Mouse (Mus musculus) bone marrow, adult 2 months (tissue): ENCODE data around the gene Slc6a19. TPM values are rescaled to one million over a fixed set of nuclear protein-coding genes. Genes with fewer than 3 reads are reported as not detected.

Experiments
- H3K27ac ChIP-seq: fragments of 200-500 bp; 2 replicates; pipeline ENCODE4 v1.5.1; 2012; ENCODE audit warnings: low read depth, mild to moderate bottlenecking, control low read depth, inconsistent platforms, low read length; ENCODE audit not compliant: control insufficient read depth, poor library complexity, insufficient read depth
- H3K4me1 ChIP-seq: fragments of 200-500 bp; 2 replicates; pipeline ENCODE4 v1.6.1; 2011; ENCODE audit warnings: low read length; ENCODE audit not compliant: control insufficient read depth, insufficient read depth
- H3K4me3 ChIP-seq: fragments of 200-500 bp; replicated peaks from 2 replicates; pipeline ENCODE3; 2011; ENCODE audit warnings: mild to moderate bottlenecking, low read depth, low read length, control low read depth; ENCODE audit not compliant: control insufficient read depth
- CTCF ChIP-seq: fragments of 200-500 bp; IDR thresholded peaks from 2 replicates; pipeline ENCODE4 v1.5.1; 2011; ENCODE audit warnings: low read length, control low read depth; ENCODE audit not compliant: control insufficient read depth, insufficient read depth
- POLR2A ChIP-seq: fragments of 200-500 bp; IDR thresholded peaks from 2 replicates; pipeline ENCODE4 v1.6.1; 2011; ENCODE audit warnings: low read depth, mild to moderate bottlenecking, control low read depth, low read length, borderline replicate concordance; ENCODE audit not compliant: control insufficient read depth
- WGBS: fragments of 180-500 bp; shearing (Covaris S2); methylation state at CpG from one replicate; pipeline ENCODE4 v1.1.7; 2018; 5-methylcytosine and 5-hydroxymethylcytosine counted together
- polyA plus RNA-seq: library from polyadenylated mRNA; stranded (reverse); fragments of >200 nt; gene quantifications from 2 replicates; pipeline ENCODE4 v1.2.4, GENCODE M21; 2011; ENCODE audit warnings: low replicate concordance; ENCODE audit not compliant: missing spikeins, insufficient read depth, insufficient read length

Gene Slc6a19
- polyA plus RNA-seq, 1 experiment, result not detected

DNA sequence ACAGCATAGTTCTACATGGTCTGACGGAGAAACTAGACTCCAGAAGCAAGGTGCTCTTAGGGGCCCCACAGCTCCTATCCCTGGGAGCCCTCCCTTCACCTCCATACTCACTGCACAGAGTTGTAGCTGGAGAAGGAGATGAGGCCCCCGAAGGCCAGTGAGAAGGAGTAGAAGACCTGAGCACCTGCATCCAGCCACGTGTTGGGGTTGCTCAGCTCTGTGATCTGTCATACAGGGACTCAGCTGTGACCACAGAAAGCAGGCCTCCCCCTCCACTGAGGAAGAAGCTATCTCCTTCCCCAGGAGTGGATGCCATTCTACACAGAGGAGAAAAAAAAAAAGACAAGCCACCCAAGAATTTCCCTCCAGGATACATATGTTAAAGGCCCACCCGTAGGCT lies 15.7 kb downstream of the Slc6a19 start:
- TF ChIP-seq CTCF (no peak), POLR2A (no peak)
- 58% methylated on average over 4 of the region's 4 CpGs for WGBS
- Histone ChIP-seq H3K27ac (no peak overlapping the region), H3K4me3 (no peak overlapping the region), H3K4me1 (peaks cover under 1% of the 10 kb centered on the region; the same call in 1 of the 2 replicates)

DNA sequence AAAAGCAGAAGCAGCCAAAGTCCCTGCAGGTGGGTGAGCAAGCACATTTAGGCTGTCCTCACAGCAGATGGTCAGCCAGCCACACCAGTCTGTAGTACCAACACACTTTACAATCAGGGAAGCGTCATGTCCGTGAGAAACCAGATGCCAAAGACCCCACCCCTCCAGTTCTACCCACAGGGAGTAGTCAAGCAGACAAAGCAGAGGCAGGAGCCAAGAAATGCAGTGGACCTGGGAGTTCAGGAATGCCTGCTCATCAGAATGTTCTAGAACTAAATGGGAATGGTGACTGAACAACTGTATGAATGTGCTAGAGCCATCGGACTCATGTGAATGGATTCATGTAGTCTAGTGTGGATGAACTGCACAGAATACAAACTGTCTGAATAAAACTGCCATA lies 17.1 kb downstream of the Slc6a19 start:
- WGBS, result 73% methylated on average over 3 of the region's 3 CpGs
- H3K4me3 ChIP-seq, result no peak overlapping the region
- peaks cover 4% of the 10 kb centered on the region; the same call in 1 of the 2 replicates for H3K4me1 ChIP-seq
- TF ChIP-seq POLR2A (no peak), CTCF (no peak)
- no peak overlapping the region for H3K27ac ChIP-seq

DNA sequence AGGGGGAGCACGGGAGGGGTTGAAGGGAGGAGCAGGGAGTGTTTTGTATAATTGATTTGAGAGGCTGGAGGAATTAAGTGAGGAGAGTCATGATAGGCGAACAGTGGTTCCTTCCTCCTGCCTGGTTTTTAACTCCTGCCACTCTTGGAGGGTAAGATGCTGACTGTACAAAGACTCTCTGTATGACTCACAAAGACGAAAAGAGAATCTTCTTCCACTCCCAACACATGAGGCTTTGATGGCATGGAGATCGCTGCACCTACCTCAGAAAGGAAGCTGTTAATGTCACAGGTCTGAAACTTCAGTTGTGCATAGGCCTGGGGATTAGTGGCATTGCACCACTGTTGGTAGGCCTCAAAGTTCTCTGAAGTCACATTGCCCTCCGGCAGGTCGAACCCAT lies 19.2 kb downstream of the Slc6a19 start:
- Histone ChIP-seq H3K4me3 (no peak overlapping the region), H3K4me1 (peaks cover 4% of the 10 kb centered on the region; the same call in 1 of the 2 replicates), H3K27ac (no peak overlapping the region)
- 75% methylated on average over 6 of the region's 6 CpGs for WGBS
- TF ChIP-seq CTCF (no peak), POLR2A (no peak)

DNA sequence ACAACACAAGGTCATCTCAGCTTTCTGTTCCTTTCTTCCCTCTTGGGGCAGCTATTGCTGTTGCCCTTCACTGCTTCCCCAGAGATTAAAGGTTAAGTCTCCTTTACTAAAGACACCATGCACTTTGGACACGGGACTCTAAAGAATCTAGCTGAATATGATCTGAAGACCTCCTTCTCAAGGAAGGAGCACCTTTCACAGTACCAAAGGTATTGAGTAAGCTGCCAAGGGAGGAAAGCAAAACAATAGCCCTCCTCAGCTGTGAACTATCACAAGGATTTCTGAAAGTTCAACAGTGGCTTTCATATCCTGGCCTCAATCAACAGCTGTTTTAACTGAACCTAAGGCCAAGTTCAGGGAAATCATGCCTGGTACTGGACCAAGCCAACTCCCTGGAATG lies 20.3 kb downstream of the Slc6a19 start:
- Histone ChIP-seq H3K4me3 (no peak overlapping the region), H3K4me1 (peaks cover 4% of the 10 kb centered on the region; the same call in 1 of the 2 replicates), H3K27ac (no peak overlapping the region)
- 68% methylated on average over 1 of the region's 1 CpGs for WGBS
- TF ChIP-seq POLR2A (no peak), CTCF (no peak)

DNA sequence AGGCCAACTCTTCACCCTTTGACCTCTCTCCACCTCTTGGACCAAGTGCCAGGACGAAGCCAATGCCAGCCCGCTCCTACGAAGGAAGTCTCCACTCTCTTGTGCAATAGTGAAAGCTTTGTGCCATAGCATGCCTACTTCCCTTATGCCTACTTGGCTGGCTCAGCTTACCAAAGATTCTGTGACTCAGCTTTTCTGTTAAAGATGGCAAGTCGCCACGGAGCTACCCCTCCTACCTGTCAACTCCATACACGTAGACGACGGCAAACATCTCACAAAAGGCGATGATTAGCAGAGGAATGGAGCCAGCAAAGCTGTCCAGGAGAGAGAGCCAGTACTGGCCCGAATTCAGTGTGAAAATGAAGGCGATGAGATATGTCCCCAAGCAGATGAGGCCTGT lies 21.0 kb downstream of the Slc6a19 start:
- TF ChIP-seq CTCF (no peak), POLR2A (no peak)
- Histone ChIP-seq H3K4me1 (peaks cover 4% of the 10 kb centered on the region; the same call in 1 of the 2 replicates), H3K4me3 (no peak overlapping the region), H3K27ac (no peak overlapping the region)
- 53% methylated on average over 11 of the region's 11 CpGs for WGBS

- TF ChIP-seq POLR2A (no peak), CTCF (no peak)
- WGBS, result 91% methylated on average over 2 of the region's 2 CpGs
- Histone ChIP-seq H3K27ac (no peak overlapping the region), H3K4me1 (peaks cover 4% of the 10 kb centered on the region; the same call in 1 of the 2 replicates), H3K4me3 (no peak overlapping the region)
Measured at GRCm38 (mm10) chr13:73682226-73682625, 22.4 kb downstream of the Slc6a19 start.

DNA sequence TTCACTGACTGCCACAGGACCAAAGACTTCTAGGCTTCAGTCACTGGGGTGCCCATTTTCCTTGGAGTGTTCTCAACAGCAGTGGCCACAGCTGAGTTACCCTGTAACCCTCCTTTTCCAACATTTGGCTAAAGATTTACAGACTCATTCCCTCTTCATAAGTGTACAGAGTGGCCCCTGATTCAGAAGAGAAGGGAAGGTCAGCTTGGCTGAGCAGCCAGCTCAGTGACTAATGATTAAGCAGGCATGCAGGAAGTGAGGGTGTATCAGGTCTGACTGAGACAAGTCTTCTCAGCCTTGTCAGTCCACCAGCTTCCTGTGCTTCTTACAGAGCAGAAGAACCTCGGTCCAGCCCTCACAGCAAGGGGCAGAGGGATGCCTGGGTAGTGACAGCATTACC lies 24.3 kb downstream of the Slc6a19 start:
- Histone ChIP-seq H3K27ac (no peak overlapping the region), H3K4me3 (no peak overlapping the region), H3K4me1 (peaks cover 4% of the 10 kb centered on the region; the same call in 1 of the 2 replicates)
- WGBS, result 0% methylated on average over 1 of the region's 1 CpGs
- TF ChIP-seq CTCF (no peak), POLR2A (no peak)

DNA sequence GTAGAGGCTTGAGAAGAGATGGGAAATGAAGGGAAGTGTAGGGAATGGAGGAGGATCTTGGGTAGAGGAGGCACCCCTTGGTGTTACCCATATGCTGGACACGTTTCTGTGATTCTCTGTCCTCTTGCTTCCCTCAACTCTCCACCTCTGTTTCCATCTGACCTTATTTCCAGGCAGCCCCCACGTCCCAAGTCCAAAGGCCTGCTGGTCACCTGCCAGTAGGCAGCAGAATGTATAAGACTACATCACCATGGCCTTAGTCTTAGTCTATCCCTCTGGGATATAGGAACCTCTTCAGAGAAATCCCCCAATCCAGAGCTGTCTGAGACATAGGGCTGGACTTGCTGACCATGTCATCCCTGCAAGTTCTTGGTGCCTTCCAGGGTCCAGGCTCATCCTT lies 25.4 kb downstream of the Slc6a19 start:
- TF ChIP-seq CTCF (no peak), POLR2A (no peak)
- Histone ChIP-seq H3K4me1 (peaks cover 4% of the 10 kb centered on the region; the same call in 1 of the 2 replicates), H3K27ac (no peak overlapping the region), H3K4me3 (no peak overlapping the region)
- 67% methylated on average over 2 of the region's 2 CpGs for WGBS

DNA sequence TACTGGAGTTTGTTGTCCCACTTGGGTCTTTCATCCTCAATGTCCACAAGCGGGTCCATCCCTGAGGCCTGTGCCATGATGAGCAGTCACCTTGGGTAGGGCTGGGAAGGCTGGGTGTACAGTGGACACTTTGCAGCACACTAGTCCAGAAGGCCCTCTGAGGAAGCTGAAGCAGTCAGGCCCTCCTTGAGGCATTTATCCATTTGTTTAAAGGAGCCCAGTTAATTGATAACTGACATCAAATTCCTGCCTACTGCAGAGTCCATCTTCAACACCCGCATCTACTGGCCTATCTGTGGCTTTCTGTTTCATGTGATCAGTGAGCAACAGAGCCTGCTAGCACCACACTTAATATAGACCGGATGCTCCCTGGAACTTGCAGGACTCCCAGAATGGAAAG lies 26.8 kb downstream of the Slc6a19 start, which contains the start of gene Slc6a18:
Slc6a18 (minus strand) TSS at position 171 of the 400 bp plus-strand sequence.
- H3K27ac ChIP-seq, result no peak within 1 kb of the TSS
- H3K4me1 ChIP-seq, result no peaks in the 10 kb centered on the region
- 69% methylated on average over 3 of the region's 3 CpGs for WGBS
- no peak within 1 kb of the TSS for H3K4me3 ChIP-seq
- TF ChIP-seq POLR2A, result no peak
- TF ChIP-seq CTCF, result no peak
